Mouse (Mus musculus): ENCODE measurements at regions not wholly inside any gene's neighbourhood (a gene's known extent, or its start where the extent isn't known, plus 50 kb on each side); places are given as distances from the start of the nearest gene placed in this dataset.

- ATAC-seq (replicated peaks; ENCODE audit: low FRiP score, low TSS enrichment, poor library complexity, severe bottlenecking), result no peak
Measured at GRCm38 (mm10) chr7:129441085-129441617, 150.5 kb upstream of the Wdr11 start.

GRCm38 (mm10) chr7:129469496-129469895 lies 122.2 kb upstream of the Wdr11 start:
- ATAC-seq (replicated peaks; ENCODE audit: low FRiP score, low TSS enrichment, poor library complexity, severe bottlenecking), result no peak

DNA sequence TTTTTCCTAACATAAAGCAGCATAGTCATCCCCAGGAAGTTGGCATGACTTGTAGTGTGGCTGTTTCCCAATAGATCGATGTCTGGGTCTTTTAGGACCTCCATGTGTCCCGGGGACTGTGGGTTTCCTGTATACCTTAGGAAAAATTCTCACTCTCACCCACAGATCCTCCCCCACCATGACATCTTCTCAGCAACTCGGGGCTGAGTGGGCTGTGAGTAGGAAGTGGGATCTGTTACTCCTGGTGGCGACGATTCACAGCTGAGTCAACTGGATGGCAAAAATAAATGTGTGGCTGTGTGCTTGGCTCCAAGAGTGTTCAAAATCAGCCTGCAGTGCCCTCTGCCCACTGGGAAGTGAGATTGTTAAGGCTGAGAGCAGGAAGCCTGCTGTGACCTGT lies 107.9 kb upstream of the Wdr11 start:
- no peak for ATAC-seq (replicated peaks; ENCODE audit: low FRiP score, low TSS enrichment, poor library complexity, severe bottlenecking)

DNA sequence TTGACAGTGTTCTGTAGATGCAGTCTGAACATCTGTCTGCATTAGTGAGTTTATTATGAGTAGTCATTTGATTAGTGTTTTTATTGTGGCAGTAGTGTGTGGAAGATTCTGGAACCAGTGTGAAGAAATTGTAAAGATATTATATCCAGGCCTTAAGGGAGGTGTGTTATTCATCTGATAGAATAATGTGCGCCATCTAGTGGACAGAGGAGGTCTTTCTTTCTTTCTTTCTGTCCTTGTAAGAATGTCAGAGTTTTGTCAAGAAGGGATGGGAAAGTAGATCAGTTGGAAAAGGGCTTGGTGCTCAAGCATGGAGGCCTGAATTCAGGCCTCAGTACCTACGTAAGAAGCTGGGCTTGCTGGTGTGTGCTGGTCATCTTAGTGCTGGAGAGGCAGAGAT lies 84.8 kb upstream of the Wdr11 start:
- peak; percentile 73; the same call in 1 of the 2 replicates for ATAC-seq (replicated peaks; ENCODE audit: low FRiP score, low TSS enrichment, poor library complexity, severe bottlenecking)

DNA sequence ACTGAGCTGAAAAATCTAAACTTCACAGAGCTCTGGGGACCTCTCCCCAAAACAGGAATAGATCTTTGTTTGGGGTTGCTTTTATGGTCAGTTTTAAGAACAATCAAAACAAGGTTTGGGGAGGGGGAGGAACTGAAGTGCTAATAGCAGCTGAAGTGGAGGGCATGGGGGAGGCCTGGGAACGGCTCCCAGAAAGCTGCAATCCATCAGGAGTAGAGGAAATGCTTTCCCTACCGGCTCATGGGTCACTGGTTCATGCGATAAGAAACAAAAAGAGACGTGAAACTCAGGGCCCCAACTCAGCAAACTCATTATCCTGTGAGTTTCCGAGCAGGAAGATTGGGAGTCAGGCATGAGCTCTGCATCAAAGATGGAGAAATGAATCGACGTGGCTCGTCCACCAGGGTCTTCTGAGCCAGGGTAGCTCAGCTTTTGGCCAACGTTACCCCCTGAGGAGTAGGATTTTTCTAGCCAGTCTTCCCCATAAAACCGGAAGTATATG lies 82.0 kb upstream of the Wdr11 start:
- no peak for ATAC-seq (replicated peaks; ENCODE audit: low FRiP score, low TSS enrichment, poor library complexity, severe bottlenecking)

GRCm38 (mm10) chr7:129514619-129515018 lies 77.0 kb upstream of the Wdr11 start:
- no peak for ATAC-seq (replicated peaks; ENCODE audit: low FRiP score, low TSS enrichment, poor library complexity, severe bottlenecking)

GRCm38 (mm10) chr7:129524369-129524915 lies 67.2 kb upstream of the Wdr11 start:
- ATAC-seq (replicated peaks; ENCODE audit: low FRiP score, low TSS enrichment, poor library complexity, severe bottlenecking), result no peak

DNA sequence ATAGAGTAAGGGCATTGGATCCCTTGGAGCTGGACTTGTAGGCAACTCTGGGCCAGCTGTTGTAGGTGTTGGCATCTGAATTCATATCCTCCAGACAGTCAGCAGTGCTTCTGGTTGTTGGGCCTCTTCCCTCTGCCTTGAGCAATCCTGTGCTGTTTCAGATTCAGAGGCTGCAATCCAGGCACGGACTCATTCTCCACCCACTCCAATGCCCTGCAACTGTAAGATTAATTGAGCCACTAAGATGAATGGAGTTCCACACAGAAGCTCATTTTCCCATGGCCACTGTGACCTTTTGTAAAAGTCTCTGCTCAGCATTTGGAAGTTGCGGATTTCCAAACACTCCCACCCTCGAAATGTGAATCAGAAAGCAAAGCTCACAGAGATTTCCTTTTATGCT lies 65.7 kb upstream of the Wdr11 start:
- no peak for ATAC-seq (replicated peaks; ENCODE audit: low FRiP score, low TSS enrichment, poor library complexity, severe bottlenecking)

- ATAC-seq (replicated peaks; ENCODE audit: low FRiP score, low TSS enrichment, poor library complexity, severe bottlenecking), result no peak
Measured at GRCm38 (mm10) chr7:129528263-129528662, 63.4 kb upstream of the Wdr11 start.

GRCm38 (mm10) chr7:129533366-129533905 lies 58.2 kb upstream of the Wdr11 start:
- ATAC-seq (replicated peaks; ENCODE audit: low FRiP score, low TSS enrichment, poor library complexity, severe bottlenecking), result no peak
